Mouse (Mus musculus): ENCODE measurements at regions not wholly inside any gene's neighbourhood (a gene's known extent, or its start where the extent isn't known, plus 50 kb on each side); places are given as distances from the start of the nearest gene placed in this dataset.
A peak's percentile ranks its signal among the peaks of the same experiment; 100 is the strongest.
"Not testable (repeated sequence)": the region's sequence is repeated elsewhere in the genome, so short reads cannot be mapped to it uniquely, and the experiment has no call there.

GRCm38 (mm10) chr2:72616412-72616811 lies 140.5 kb downstream of the Cdca7 start:
- no peak for DNase-seq

GRCm38 (mm10) chr2:72619446-72619845 lies 143.5 kb downstream of the Cdca7 start:
- no peak for DNase-seq

GRCm38 (mm10) chr2:72620182-72620652 lies 144.3 kb downstream of the Cdca7 start:
- DNase-seq = peak; percentile 49

DNA sequence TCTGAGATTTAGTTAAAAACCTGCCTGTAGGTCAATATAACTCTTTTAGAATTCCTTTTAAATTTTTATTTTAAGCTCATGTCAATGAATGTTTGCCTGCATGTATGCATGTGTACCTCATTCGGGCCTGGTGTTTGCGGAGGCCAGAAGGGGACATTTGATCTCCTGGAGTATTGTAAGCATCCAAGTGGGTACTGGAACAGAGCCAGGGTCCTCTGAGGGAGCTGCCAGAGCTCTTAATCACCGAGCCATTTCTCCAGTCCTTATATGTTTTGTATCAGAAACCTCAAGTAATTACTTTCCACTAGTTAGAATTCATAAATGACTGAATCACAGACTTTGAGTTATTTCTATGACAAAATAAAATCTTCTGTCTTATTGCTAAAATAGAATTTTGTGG lies 152.0 kb downstream of the Cdca7 start:
- DNase-seq = no peak

DNA sequence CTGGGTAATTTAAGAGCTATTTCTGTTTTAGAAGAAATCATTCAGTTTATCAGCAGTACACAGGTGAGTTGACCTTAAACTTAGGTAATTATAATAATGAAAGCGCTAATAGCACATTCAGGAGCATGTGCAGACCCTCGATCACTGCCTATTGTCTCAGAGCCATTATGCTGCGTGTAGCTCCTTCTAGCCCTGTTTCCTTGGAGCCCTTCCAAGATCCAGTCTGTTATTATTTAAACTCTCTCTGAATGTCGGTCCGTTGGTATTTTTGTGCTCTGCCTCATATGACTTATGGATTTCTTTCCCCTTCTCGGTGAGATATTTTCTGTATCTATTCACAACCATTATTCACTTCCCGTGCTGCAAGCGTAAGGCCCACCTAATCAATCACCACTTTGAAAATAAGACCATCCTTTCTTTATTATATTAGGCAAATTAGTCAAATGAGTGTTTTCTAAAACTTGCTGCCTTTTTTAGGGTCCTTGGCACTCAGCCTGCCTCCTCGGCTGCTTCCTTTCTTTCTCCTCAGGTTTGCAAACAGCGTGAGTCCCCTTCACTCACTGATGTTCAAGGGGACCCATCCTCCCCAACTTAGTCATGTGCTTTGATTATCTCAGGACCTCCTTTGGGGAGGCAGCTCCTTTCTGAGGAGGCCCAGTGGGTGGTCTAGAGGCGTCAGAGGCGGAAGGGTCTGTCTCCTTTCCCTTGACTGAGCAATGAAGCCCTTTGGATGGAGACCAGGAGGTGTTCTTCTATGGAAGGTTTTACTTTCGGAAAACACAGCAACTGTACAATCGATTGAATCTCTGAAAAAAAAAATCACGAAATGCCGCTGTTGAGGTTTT lies 152.9 kb downstream of the Cdca7 start:
- no peak for DNase-seq

- peak; percentile 51 for DNase-seq
Measured at GRCm38 (mm10) chr2:72629691-72630461, 153.9 kb downstream of the Cdca7 start.

GRCm38 (mm10) chr2:72637881-72638620 lies 162.1 kb downstream of the Cdca7 start:
- DNase-seq = peak; percentile 69

DNA sequence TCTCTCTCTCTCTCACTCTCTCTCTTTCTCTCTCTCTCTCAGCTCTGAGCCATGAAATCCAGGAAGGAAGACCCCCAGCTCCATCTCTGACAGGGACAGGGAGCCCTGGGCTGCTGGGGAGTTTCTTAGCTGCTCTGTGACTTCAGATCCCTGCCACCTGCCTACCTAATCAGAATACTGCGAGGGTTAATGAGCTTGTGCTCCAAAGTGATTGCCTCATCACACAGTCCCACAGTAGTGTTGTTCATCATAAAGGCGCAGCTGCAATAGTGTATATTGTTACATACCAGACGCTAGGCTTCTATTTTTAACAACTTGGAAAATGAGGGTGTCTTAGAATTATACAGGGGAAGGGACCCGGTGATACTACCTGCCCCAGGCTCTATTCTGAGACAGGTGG lies 163.1 kb downstream of the Cdca7 start:
- DNase-seq = no peak

GRCm38 (mm10) chr2:72641228-72641627 lies 165.3 kb downstream of the Cdca7 start:
- no peak for DNase-seq

DNA sequence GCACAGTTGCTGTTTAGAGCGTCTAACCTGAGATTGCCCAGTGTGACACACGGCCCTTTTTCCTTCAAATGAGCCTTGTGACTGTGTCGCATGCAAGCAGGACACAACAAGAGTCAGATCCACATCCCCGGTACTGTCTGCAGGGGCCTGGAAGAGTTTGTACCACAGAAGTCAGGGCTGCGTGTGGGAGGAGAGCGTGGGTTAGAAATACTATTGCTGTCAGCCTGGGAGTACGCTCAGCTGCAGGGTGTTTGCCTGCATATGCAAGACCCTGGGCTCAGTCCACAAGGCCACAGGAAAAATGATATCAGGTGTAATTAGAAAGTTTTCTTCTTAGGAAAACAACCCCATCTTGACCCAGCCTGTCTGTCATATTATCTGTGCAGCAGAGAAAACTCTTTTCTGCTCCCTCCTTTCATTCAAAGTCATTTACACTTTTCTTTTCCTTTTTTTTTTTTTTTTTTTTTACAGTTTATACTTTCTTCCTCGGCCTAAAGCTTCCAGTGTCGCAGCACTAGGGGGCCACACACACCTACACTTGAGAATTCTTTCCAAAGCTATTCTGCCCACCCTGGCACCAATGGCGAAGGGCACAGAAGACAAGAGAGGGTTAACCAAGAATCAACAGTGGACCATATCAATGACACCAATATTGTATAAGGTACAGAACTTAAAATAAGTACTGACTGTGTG lies 168.3 kb downstream of the Cdca7 start:
- no peak for DNase-seq

GRCm38 (mm10) chr2:72647642-72648041 lies 171.7 kb downstream of the Cdca7 start:
- no peak for DNase-seq

- peak; percentile 60 for DNase-seq
Measured at GRCm38 (mm10) chr2:72648294-72648693, 172.3 kb downstream of the Cdca7 start.

- DNase-seq = no peak
Measured at GRCm38 (mm10) chr2:72655864-72656263, 179.9 kb downstream of the Cdca7 start.

GRCm38 (mm10) chr2:72657101-72657920 lies 181.4 kb downstream of the Cdca7 start:
- DNase-seq = no peak

DNA sequence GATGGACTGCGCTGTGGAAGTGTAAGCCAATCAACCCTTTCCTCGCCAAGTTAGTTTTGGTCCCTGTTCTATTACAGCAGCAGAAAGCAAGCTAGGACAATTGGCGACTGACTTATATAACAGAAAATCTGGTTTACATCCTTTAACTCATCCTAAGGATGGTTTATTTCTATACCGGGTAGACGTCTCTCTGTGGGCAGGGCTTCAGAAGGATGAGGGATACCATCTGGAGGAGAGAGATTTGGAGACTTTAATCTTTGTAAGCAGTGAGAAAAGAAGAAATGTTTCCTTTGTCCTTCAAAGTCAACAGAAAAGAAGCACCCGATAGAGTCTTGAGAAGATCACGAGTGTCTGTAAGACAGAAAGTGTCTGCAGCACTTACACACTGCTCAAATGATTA lies 186.4 kb downstream of the Cdca7 start:
- DNase-seq = no peak

DNA sequence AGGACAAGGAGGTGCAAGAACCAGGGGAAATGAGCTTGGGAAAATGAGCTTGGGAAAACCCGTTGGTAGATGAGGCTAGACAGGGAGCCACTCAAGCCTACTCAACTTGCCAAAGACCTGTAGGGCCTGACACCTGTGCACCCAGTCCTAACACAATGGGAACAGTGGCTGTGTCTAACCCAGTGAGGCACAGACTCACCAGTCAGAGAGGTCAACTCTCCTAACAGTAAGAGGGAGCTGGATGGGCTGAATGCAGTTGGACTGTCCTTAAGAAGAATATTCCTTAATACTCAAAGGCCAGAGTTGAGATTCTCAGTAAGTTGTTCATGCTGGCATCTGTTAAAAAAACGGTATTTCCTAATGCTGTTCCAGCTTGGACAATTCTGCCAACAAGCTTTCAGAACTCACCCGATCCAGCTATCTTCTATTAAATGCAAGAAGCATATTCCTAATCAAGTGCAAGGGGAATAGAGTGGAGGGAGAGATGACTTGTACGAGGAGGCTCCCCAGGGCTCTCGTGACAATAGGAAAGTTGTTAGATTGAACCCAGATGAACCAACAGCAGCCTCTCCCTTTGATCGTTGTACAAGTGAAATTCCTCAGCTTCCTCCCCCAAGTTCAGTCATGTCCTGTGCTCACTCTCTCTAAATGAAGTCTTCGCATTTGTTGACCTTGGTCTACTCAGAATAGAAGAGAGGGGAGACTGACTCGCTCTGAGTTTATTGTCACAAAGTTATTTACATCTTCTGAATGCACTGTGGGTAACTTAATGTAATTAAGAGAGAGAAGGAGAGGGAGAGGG lies 187.2 kb downstream of the Cdca7 start:
- DNase-seq = no peak

DNA sequence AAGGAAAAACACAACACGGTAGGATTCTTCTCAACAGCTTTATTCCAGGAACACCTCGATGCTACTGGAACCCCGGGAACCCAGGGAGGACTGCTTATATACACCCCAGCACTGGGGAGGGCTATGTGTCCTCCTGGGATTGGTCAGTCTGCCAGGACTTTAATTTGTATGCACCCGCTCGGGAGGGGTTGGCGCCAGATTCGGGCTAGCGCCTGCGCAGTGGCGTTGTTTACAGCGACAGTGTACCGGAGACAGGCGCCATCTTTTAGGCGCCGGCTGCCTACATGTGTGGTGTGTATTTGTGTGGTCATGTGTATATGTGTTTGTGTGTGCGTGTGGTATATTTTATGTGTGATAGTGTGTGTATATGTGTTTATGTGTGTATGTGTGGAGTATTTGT lies 191.4 kb downstream of the Cdca7 start:
- not testable (repeated sequence) for DNase-seq

GRCm38 (mm10) chr2:72672908-72673901 lies 197.2 kb downstream of the Cdca7 start:
- DNase-seq = peak; percentile 23

DNA sequence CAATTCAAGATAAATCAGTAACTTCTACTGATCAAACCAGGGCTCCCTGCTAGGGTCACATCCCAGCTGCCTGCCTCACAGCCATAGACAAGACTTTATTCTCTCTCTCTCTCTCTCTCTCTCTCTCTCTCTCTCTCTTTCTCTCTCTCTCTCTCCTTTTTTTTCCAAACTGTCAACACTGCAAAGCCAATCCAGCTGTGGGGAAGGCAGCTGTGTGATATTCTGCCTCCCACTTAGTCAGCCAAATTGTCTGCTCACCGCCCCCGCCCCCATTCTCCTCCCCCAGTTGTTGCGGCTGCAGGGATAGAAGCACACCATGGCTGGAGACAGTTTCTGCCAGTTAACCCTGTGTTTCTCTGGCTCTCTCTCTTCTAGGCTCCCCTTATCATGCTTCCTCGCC lies 198.3 kb downstream of the Cdca7 start:
- peak; percentile 23 for DNase-seq
